Comparison of ENCODE assay signal across 25 mouse cellular contexts in the genomic region with DNA sequence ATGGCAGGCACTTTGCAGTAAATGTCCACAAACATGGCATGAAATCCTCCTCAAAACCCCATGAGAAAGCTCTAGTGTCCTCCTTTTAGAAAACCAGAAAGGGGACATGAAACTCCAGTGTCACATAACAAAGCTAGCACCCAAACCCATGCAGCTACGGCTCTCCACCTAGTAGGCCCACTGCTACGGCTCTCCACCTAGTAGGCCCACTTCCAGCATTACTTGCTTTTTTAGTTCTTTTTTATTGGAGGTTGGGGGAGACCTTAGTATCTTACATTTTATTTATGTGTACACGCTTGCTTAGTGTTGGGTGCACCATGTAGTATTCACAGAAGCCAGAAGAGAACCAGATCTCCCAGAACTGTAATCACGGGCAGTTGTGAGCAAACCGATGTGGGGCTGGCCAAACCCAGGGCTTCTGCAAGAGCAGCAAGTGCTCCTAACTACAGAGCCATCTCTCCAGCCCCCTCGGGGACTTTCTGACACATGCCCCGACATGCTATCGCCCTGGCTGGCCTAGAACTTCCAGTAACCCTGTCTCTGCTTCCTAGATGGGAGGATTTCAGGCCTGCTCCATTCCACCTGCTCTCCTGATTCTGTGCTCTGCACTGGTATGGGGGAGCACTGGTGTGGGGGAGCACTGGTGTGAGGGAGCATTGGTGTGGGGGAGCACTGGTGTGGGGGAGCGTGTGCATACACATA. TPM values are rescaled to one million over a fixed set of nuclear protein-coding genes. Genes with fewer than 3 reads are reported as not detected.
A peak's percentile ranks its signal among the peaks of the same experiment; 100 is the strongest.
DNase-seq lines count a peak whose midpoint lies in the region; ATAC-seq and TF ChIP-seq lines count a peak whose summit lies in the region.
"Had no signal": no experiment of that assay in that cellular context is flagged by ENCODE, and none has a peak within 500 bp of the region (broad histone marks: within the 10 kb centered on the region; RNA-seq: fewer than 3 reads in every experiment).

No protein-coding gene starts in this region.

- no peak for DNase-seq in neural tube, embryonic 10.5 days (ENCODE audit: extremely low spot score, low spot score)
- DNase-seq in ES-E14 (ENCODE audit: low read depth, low spot score): no peak
- DNase-seq in right cerebral cortex, postnatal 4 days: no peak
- no peak for DNase-seq in left cerebral cortex, adult 2 months (ENCODE audit: extremely low spot score in 1 of 2, low spot score in 2 of 2)
- no peak for DNase-seq in ovary, postnatal 14 days (ENCODE audit: low spot score)
- DNase-seq: adrenal gland, adult 8-10 months; adrenal gland, postnatal 14 days; adrenal gland, postnatal 36 days; cerebellum, adult 11-12 months; cerebellum, adult 8-10 months; cerebellum, adult 9-11 months; cerebellum, postnatal 14 days; cerebellum, postnatal 36 days; embryo, embryonic 11 days had no signal

- no peaks in the 10 kb centered on the region for H3K9me3 ChIP-seq in neural tube, embryonic 15.5 days (replicated peaks)
- H3K9me3 ChIP-seq in E14TG2a.4 (ENCODE audit: low read length): no peaks in the 10 kb centered on the region
- H3K9me3 ChIP-seq in ES-E14 (ENCODE audit: control insufficient read depth, insufficient read depth, low read depth, low read length): no peaks in the 10 kb centered on the region
- H3K9me3 ChIP-seq: embryonic facial prominence, embryonic 13.5 days; embryonic facial prominence, embryonic 15.5 days; forebrain, embryonic 10.5 days; forebrain, embryonic 12.5 days had no signal

- H3K4me2 ChIP-seq in neural tube, embryonic 15.5 days: no peak overlapping the region
- H3K4me2 ChIP-seq: embryonic facial prominence, embryonic 13.5 days; embryonic facial prominence, embryonic 15.5 days; forebrain, embryonic 12.5 days had no signal

- TF ChIP-seq CTCF in E14TG2a.4 (conservative IDR thresholded peaks at IDR 0.05; ENCODE audit: low read length): no peak
- no peak for TF ChIP-seq CTCF in left cerebral cortex, adult 2 months (IDR thresholded peaks at IDR 0.05)

- H3K27me3 ChIP-seq in neural tube, embryonic 15.5 days (replicated peaks): no peaks in the 10 kb centered on the region
- H3K27me3 ChIP-seq in E14TG2a.4 (ENCODE audit: insufficient read depth, low read length): no peaks in the 10 kb centered on the region
- H3K27me3 ChIP-seq: embryonic facial prominence, embryonic 13.5 days; embryonic facial prominence, embryonic 15.5 days; forebrain, embryonic 12.5 days; Patski had no signal

- peaks cover 72% of the 10 kb centered on the region for H3K4me1 ChIP-seq in neural tube, embryonic 15.5 days
- H3K4me1 ChIP-seq in E14TG2a.4 (replicated peaks; ENCODE audit: low read depth, low read length) (peaks cover 90% of the 10 kb centered on the region), ES-E14 (ENCODE audit: control insufficient read depth in 2 of 2, insufficient read depth in 2 of 2, low read length in 2 of 2, poor library complexity in 1 of 2) (peaks cover 0 to 15% of the 10 kb centered on the region in 2 experiments; a peak in 1 of 4 replicates)

- peaks cover 51% of the 10 kb centered on the region for H3K36me3 ChIP-seq in neural tube, embryonic 15.5 days
- H3K36me3 ChIP-seq in E14TG2a.4 (ENCODE audit: insufficient read depth, low read length) (peaks cover 83% of the 10 kb centered on the region), ES-E14 (ENCODE audit: control insufficient read depth, insufficient read depth, low read length, poor library complexity, severe bottlenecking) (peaks cover 39% of the 10 kb centered on the region)

- H3K4me3 ChIP-seq in neural tube, embryonic 15.5 days (replicated peaks): no peak overlapping the region
- H3K4me3 ChIP-seq in E14TG2a.4 (replicated peaks; ENCODE audit: low read length) (peak overlapping the region; percentile 8), ES-E14 (ENCODE audit: insufficient read depth in 1 of 2, low read depth in 1 of 2, low read length in 2 of 2, poor library complexity in 1 of 2, severe bottlenecking in 1 of 2) (no peak overlapping the region)
- no peak overlapping the region for H3K4me3 ChIP-seq in left cerebral cortex, adult 2 months
- H3K4me3 ChIP-seq: embryonic facial prominence, embryonic 13.5 days; embryonic facial prominence, embryonic 15.5 days; erythroblast, embryonic 14.5 days; forebrain, embryonic 10.5 days; forebrain, embryonic 12.5 days had no signal

- H3K27ac ChIP-seq in neural tube, embryonic 15.5 days (replicated peaks): peak overlapping the region; percentile 18; the same call in 1 of the 2 replicates
- H3K27ac ChIP-seq in ES-E14 (ENCODE audit: insufficient read depth, low read depth, low read length, poor library complexity, severe bottlenecking): peak overlapping the region; percentile 32; the same call in 1 of the 2 replicates
- no peak overlapping the region for H3K27ac ChIP-seq in left cerebral cortex, adult 2 months
- H3K27ac ChIP-seq: embryonic facial prominence, embryonic 13.5 days; embryonic facial prominence, embryonic 15.5 days; forebrain, embryonic 10.5 days; forebrain, embryonic 12.5 days had no signal

- WGBS in neural tube, embryonic 15.5 days: 94% methylated on average over 9 of the region's 9 CpGs

- H3K9ac ChIP-seq in neural tube, embryonic 15.5 days (replicated peaks): no peak overlapping the region
- peak overlapping the region; percentile 57; the same call in 1 of the 2 replicates for H3K9ac ChIP-seq in ES-E14 (ENCODE audit: insufficient read depth, low read depth, low read length, poor library complexity, severe bottlenecking)
- H3K9ac ChIP-seq: embryonic facial prominence, embryonic 15.5 days; forebrain, embryonic 12.5 days had no signal

- in situ Hi-C loops in ES-E14 (cut with MboI; ENCODE audit: low sequenced_read_pairs in 2 of 2, unreplicated experiment in 2 of 2): no loop called here

- ATAC-seq in neural tube, embryonic 15.5 days (ENCODE audit: low FRiP score): no peak
- ATAC-seq: activated CD4-positive, CD25-positive, alpha-beta regulatory T cell, adult 4 months; forebrain, embryonic 14.5 days; forebrain, embryonic 16.5 days; Patski had no signal

- intact Hi-C loops in left cerebral cortex, adult 2 months (cut with DNase I): no loop called here

TF ChIP-seq in ES-E14, 5 proteins besides CTCF, POLR2A, EP300 and RAD21:
- TF ChIP-seq ZNF384 (IDR thresholded peaks at IDR 0.05; ENCODE audit: low read depth, low read length) (no peak), MAFK (IDR thresholded peaks at IDR 0.05; ENCODE audit: insufficient read depth, low read depth, low read length) (no peak), ZC3H11A (IDR thresholded peaks at IDR 0.05; ENCODE audit: borderline replicate concordance, low read depth, low read length) (no peak), HCFC1 (IDR thresholded peaks at IDR 0.05; ENCODE audit: borderline replicate concordance, insufficient read depth, low read length) (no peak), CHD2 (IDR thresholded peaks at IDR 0.05; ENCODE audit: low read depth, low read length) (no peak)
TF ChIP-seq in ES-E14: peak in this region for 0.

RNA-seq across cellular contexts. Expression of a gene that starts 5.9 kb away (rescaled TPM):
- polyA plus RNA-seq in neural tube, embryonic 15.5 days (2015; fragmentation: Nextera tagmentation; extraction: Ambion mirVana): 70.4 and 81.7 TPM in 2 replicates
- 55.6 and 57.6 TPM in 2 replicates for total RNA-seq in ES-E14 (2012; rRNA removed)
- 10 to 100 TPM; 49.7 to 52.2 TPM for total RNA-seq in left cerebral cortex, adult 2 months (2021)

RNA-seq across cellular contexts. Expression of a gene that starts 17.5 kb away (rescaled TPM):
- 60.9 and 69.5 TPM in 2 replicates for polyA plus RNA-seq in neural tube, embryonic 15.5 days (2015; fragmentation: Nextera tagmentation; extraction: Ambion mirVana)
- 112 and 153 TPM in 2 replicates for total RNA-seq in ES-E14 (2012; rRNA removed)
- total RNA-seq in left cerebral cortex, adult 2 months (2021): 10 to 100 TPM; 45.5 to 46.5 TPM

RNA-seq across cellular contexts. Expression of a gene that starts 58.3 kb away (rescaled TPM):
- polyA plus RNA-seq in neural tube, embryonic 15.5 days (2015; fragmentation: Nextera tagmentation; extraction: Ambion mirVana): 71.8 and 78.2 TPM in 2 replicates
- 166 and 208 TPM in 2 replicates for total RNA-seq in ES-E14 (2012; rRNA removed)
- total RNA-seq in left cerebral cortex, adult 2 months (2021): 100 to 1,000 TPM; 281 to 290 TPM
